Mouse (Mus musculus) forebrain, embryonic 14.5 days (tissue): ENCODE measurements around the gene Fibcd1. TPM values are rescaled to one million over a fixed set of nuclear protein-coding genes. Genes with fewer than 3 reads are reported as not detected.

Experiments
- ATAC-seq: fragments of 200-750 bp; cut with Nextera tagmentation; 2 replicates; pipeline ENCODE4 v1.8.0; 2017; ENCODE audit warnings: mild to moderate bottlenecking, moderate library complexity
- DNase-seq: peaks from one replicate; pipeline ENCODE4 v3.0.0-alpha.2; 2015; ENCODE audit warnings: low spot score
- H3K27ac ChIP-seq: fragments of 300-500 bp; sonication (generic); 2 replicates; pipeline ENCODE4 v1.5.1; 2014; ENCODE audit warnings: low read depth, mild to moderate bottlenecking, control low read depth, low read length, moderate library complexity
- H3K27me3 ChIP-seq: fragments of 300-500 bp; sonication (generic); replicated peaks from 2 replicates; pipeline ENCODE4 v1.6.1; 2014; ENCODE audit warnings: low read length, control low read depth, mixed read lengths; ENCODE audit not compliant: control insufficient read depth, insufficient read depth
- H3K36me3 ChIP-seq: fragments of 300-500 bp; sonication (generic); 2 replicates; pipeline ENCODE4 v1.6.1; 2014; ENCODE audit warnings: low read length, control low read depth; ENCODE audit not compliant: control insufficient read depth, insufficient read depth
- H3K4me1 ChIP-seq: fragments of 300-500 bp; sonication (generic); 2 replicates; pipeline ENCODE4 v1.6.1; 2014; ENCODE audit warnings: antibody characterized with exemption, low read length, control low read depth; ENCODE audit not compliant: control insufficient read depth, insufficient read depth
- H3K4me2 ChIP-seq: fragments of 300-500 bp; sonication (generic); 2 replicates; pipeline ENCODE4 v1.6.1; 2014; ENCODE audit warnings: mild to moderate bottlenecking, control low read depth, low read length
- H3K4me3 ChIP-seq: fragments of 300-500 bp; sonication (generic); 2 replicates; pipeline ENCODE4 v1.5.1; 2014; ENCODE audit warnings: low read depth, low read length, control low read depth
- H3K9ac ChIP-seq: fragments of 300-500 bp; sonication (generic); 2 replicates; pipeline ENCODE4 v1.6.1; 2014; ENCODE audit warnings: mild to moderate bottlenecking, low read length, control low read depth, moderate library complexity
- H3K9me3 ChIP-seq: fragments of 300-500 bp; sonication (generic); replicated peaks from 2 replicates; pipeline ENCODE4 v1.6.1; 2016; ENCODE audit warnings: low read length, control low read depth, mixed read lengths; ENCODE audit not compliant: control insufficient read depth
- WGBS: fragments of 180-500 bp; shearing (Covaris S2); extraction: QIAGEN DNeasy Blood & Tissue Kit; methylation state at CpG from one replicate; pipeline ENCODE4 v1.1.7; 2014; 5-methylcytosine and 5-hydroxymethylcytosine counted together
- polyA plus RNA-seq: library from polyadenylated mRNA; unstranded; fragments of >200 nt; fragmentation: Nextera tagmentation; extraction: Ambion mirVana; gene quantifications from 2 replicates; pipeline ENCODE4 v1.2.1, GENCODE M21; 2014

Gene Fibcd1
- polyA plus RNA-seq: 3.0 and 3.3 TPM in 2 replicates

GRCm38 (mm10) chr2:31845896-31846691 lies at the start of gene Fibcd1:
Fibcd1 (minus strand) TSS chr2:31846005.
- Histone ChIP-seq H3K27ac (no peak within 1 kb of the TSS), H3K9me3 (no peaks in the 10 kb centered on the region), H3K4me3 (peak within 1 kb of the TSS; percentile 42), H3K27me3 (peaks cover 46% of the 10 kb centered on the region), H3K4me1 (peaks cover 18% of the 10 kb centered on the region; the same call in 1 of the 2 replicates), H3K9ac (peak within 1 kb of the TSS; percentile 59), H3K4me2 (peak within 1 kb of the TSS; percentile 92), H3K36me3 (no peaks in the 10 kb centered on the region)
- DNase-seq (peak; percentile 57), ATAC-seq (peak; percentile 47)
- WGBS: under 1% methylated on average over 67 of the region's 88 CpGs

DNA sequence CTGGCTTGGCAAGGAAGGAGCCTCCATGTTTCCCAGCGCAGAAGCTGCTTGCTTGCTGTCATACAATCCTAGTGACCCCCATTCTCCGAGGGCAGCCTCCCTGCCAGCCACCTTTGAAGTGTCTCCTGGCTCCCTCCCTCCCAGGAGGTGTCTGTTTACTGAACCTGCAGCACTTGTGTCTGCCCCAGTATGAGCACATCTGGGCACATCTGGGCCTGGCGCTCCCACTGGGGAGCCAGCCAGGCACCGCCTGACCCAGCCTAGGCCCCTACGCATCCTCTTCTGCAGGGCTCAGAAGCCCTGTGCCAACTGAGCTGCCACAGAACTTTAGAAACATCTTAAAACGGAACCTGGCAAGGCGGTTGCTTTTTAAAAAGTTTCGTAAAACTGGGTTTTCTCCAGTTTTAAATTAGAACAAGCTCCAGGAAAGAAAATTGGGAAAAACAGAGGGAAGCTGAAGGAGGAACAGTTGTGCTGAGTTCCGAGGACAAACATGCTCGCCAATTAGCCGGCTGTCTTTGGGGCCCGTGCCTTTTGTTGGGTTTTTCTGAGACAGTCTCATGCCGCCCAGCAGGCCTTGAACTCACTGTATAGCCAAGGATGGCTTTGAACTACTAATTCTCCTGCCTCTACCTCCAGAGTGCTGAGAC lies 48.5 kb upstream of the Fibcd1 start:
- ATAC-seq: no peak
- Histone ChIP-seq H3K4me2 (no peak overlapping the region), H3K36me3 (no peaks in the 10 kb centered on the region), H3K4me1 (no peaks in the 10 kb centered on the region), H3K9me3 (no peaks in the 10 kb centered on the region), H3K27ac (no peak overlapping the region), H3K4me3 (no peak overlapping the region), H3K9ac (no peak overlapping the region), H3K27me3 (no peaks in the 10 kb centered on the region)
- WGBS: 47% methylated on average over 13 of the region's 13 CpGs
- DNase-seq: no peak

DNA sequence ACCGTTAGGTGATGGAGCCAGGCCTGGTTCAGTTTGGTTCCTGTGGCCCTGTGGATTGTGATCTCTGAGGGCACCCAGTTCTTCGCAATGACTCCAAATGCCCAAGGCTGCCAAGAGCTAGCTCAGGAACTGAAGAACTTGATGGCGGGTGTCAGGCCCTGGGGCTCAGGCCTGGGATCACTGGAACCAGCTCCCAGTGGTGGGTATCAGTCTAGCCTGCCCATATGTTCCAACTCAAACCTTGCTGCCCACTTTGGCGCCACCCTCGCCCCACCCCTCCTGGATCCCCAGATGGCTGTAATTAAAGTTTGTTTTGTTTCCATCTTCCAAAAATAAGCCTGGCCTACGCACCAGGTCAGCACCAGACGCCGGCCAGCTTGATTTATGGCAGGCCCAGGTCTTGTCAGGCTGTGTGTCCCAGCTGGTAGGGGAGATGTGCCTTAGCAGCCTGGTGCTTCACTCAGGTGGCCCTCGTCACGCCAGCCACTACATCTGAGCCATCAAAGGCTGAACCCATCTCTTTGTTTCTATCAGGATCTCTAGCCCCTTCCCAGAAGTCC lies 47.4 kb upstream of the Fibcd1 start:
- no peaks in the 10 kb centered on the region for H3K36me3 ChIP-seq
- WGBS: 82% methylated on average over 10 of the region's 10 CpGs

GRCm38 (mm10) chr2:31891219-31891618 lies 45.4 kb upstream of the Fibcd1 start:
- 91% methylated on average over 2 of the region's 2 CpGs for WGBS
- Histone ChIP-seq H3K27ac (no peak overlapping the region), H3K36me3 (no peaks in the 10 kb centered on the region), H3K9ac (no peak overlapping the region), H3K4me2 (no peak overlapping the region), H3K4me3 (no peak overlapping the region), H3K27me3 (peaks cover 28% of the 10 kb centered on the region), H3K4me1 (no peaks in the 10 kb centered on the region), H3K9me3 (no peaks in the 10 kb centered on the region)
- DNase-seq (no peak), ATAC-seq (no peak)

More for the DNA sequence above, 47.4 kb upstream of the Fibcd1 start:
- Histone ChIP-seq H3K4me3 (no peak overlapping the region), H3K9ac (no peak overlapping the region), H3K27me3 (peaks cover 9% of the 10 kb centered on the region; the same call in 1 of the 2 replicates), H3K4me1 (no peaks in the 10 kb centered on the region), H3K4me2 (no peak overlapping the region), H3K9me3 (no peaks in the 10 kb centered on the region), H3K27ac (no peak overlapping the region)
- DNase-seq: no peak
- no peak for ATAC-seq

DNA sequence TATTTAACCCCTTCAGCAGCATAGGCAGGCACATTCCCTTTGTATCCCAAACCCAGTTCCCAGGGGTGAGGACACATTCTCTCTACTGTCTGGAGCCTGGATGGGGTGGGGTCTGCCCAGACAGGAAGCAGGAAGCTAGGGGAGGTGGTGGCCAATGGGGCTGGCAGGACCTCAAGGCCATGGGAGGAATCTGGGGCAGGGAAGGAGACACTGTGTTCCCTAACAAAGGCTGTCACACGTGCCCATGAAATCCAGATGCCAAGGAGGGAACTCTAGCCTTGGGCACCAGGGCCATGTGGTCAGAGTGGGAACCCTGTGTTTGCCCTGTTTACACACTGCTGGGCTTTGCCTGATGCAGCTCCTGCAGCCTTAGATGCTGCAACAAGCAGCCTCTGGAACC lies 43.1 kb upstream of the Fibcd1 start:
- no peaks in the 10 kb centered on the region for H3K9me3 ChIP-seq
- peaks cover 29% of the 10 kb centered on the region for H3K27me3 ChIP-seq
- ATAC-seq (no peak), DNase-seq (no peak)
- no peaks in the 10 kb centered on the region for H3K4me1 ChIP-seq
- H3K9ac ChIP-seq: no peak overlapping the region
- 69% methylated on average over 1 of the region's 1 CpGs for WGBS
- no peak overlapping the region for H3K4me3 ChIP-seq
- no peak overlapping the region for H3K4me2 ChIP-seq
- no peak overlapping the region for H3K27ac ChIP-seq
- no peaks in the 10 kb centered on the region for H3K36me3 ChIP-seq

DNA sequence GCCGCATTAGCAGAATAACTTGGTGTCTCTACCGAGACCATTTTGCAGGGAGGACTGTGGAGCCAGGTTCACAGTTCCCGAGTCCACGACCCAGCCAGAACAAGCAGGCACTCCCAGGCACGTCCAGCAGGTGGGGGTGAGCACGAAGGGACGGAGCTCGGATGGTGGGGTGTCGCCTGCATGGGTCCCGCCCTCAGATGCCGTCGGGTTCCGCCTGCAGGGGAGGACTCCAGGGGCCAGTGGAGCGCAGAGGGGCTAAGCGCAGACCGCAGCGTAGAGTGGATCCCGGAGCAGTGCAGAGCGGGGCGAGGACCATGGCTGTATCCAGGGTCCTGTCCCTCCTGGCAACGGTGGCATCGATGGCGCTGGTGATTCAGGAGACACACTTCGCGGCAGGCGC lies 41.2 kb upstream of the Fibcd1 start, which contains the start of gene Lamc3:
TSS of gene Lamc3 (plus strand) at position 262 of the 400 bp plus-strand sequence.
- Histone ChIP-seq H3K27me3 (peaks cover 33% of the 10 kb centered on the region), H3K4me3 (peak within 1 kb of the TSS; percentile 5; the same call in 1 of the 2 replicates), H3K9ac (0 out of 2 replicates have a peak within 1 kb of the TSS, but pooled peaks have one; percentile 13), H3K27ac (no peak within 1 kb of the TSS), H3K9me3 (no peaks in the 10 kb centered on the region), H3K36me3 (no peaks in the 10 kb centered on the region), H3K4me2 (no peak within 1 kb of the TSS), H3K4me1 (no peaks in the 10 kb centered on the region)
- DNase-seq: no peak
- 8% methylated on average over 26 of the region's 26 CpGs for WGBS
- ATAC-seq: 0 out of 2 replicates have a peak, but pooled peaks have one; percentile 20

- Histone ChIP-seq H3K9me3 (no peaks in the 10 kb centered on the region), H3K9ac (no peak overlapping the region), H3K27me3 (peaks cover 42% of the 10 kb centered on the region), H3K27ac (no peak overlapping the region), H3K4me3 (no peak overlapping the region), H3K4me2 (no peak overlapping the region), H3K36me3 (no peaks in the 10 kb centered on the region), H3K4me1 (no peaks in the 10 kb centered on the region)
- WGBS: 34% methylated on average over 6 of the region's 6 CpGs
- peak; percentile 66 for DNase-seq
- ATAC-seq: no peak
These were observed 39.0 kb upstream of the Fibcd1 start for GRCm38 (mm10) chr2:31884806-31885205.

- ATAC-seq: no peak
- no peaks in the 10 kb centered on the region for H3K9me3 ChIP-seq
- H3K4me2 ChIP-seq: no peak overlapping the region
- WGBS: 1% methylated on average over 4 of the region's 4 CpGs
- H3K36me3 ChIP-seq: no peaks in the 10 kb centered on the region
- DNase-seq: no peak
- no peak overlapping the region for H3K4me3 ChIP-seq
- no peaks in the 10 kb centered on the region for H3K4me1 ChIP-seq
- peaks cover 31% of the 10 kb centered on the region for H3K27me3 ChIP-seq
- H3K9ac ChIP-seq: no peak overlapping the region
- H3K27ac ChIP-seq: no peak overlapping the region
These were observed 37.3 kb upstream of the Fibcd1 start for GRCm38 (mm10) chr2:31883061-31883460.
